Mouse (Mus musculus): Measurements from ENCODE around the gene Sar1a. TPM values are rescaled to one million over a fixed set of nuclear protein-coding genes. Genes with fewer than 3 reads are reported as not detected.

Gene Sar1a
- 395 TPM for polyA plus RNA-seq (2014; fragmentation: Illumina TruSeq; extraction: RNeasy Lipid Tissue Mini Kit (QIAGEN cat#74804); ENCODE audit: low read depth, low replicate concordance)

DNA sequence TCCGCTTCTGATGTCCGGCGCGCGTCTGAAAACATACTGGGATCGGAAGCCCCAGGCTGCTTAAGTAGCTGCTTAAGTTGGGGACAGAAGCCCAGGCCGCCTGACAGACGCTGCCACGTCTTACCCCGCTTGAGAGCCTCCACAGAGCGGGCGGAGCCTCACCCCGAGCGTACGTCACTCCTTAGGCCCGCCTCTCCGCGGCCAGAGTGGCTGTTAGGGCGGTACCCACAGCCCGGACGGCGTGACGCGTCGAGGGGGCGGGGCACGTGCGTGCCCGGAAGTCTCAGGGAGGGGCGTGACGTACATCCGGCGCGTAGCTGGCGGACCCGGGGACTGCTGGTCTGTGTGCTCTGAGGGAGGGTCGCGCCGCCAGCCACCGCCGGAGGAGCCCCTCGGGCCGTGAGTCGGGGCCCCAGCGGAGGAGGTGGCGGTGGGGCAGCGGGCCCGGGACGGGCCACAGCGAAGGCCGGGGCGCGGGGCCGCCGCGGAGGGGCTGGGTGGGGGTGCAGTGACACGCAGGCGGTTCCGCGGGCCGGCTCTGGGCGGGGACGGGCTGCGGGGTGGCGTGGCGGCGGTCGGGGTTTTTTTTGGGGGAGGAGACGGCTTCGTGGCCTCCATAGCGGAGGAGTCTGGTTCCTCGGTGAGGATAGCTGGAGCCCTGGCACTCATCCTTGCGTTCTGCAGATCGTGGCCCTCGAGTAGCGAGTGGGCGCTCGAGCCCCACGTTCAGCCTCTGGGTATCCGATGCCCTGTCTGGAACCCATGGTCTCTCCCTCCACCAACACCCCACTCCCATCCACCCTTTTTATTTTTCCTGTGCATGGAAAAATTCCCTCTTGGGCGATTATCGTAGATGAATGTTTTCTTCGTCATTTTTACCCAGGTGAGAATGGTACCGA, at the start of gene Sar1a:
Gene Sar1a, plus strand, starts transcription at position 285 of the 899 bp plus-strand sequence.

DNA sequence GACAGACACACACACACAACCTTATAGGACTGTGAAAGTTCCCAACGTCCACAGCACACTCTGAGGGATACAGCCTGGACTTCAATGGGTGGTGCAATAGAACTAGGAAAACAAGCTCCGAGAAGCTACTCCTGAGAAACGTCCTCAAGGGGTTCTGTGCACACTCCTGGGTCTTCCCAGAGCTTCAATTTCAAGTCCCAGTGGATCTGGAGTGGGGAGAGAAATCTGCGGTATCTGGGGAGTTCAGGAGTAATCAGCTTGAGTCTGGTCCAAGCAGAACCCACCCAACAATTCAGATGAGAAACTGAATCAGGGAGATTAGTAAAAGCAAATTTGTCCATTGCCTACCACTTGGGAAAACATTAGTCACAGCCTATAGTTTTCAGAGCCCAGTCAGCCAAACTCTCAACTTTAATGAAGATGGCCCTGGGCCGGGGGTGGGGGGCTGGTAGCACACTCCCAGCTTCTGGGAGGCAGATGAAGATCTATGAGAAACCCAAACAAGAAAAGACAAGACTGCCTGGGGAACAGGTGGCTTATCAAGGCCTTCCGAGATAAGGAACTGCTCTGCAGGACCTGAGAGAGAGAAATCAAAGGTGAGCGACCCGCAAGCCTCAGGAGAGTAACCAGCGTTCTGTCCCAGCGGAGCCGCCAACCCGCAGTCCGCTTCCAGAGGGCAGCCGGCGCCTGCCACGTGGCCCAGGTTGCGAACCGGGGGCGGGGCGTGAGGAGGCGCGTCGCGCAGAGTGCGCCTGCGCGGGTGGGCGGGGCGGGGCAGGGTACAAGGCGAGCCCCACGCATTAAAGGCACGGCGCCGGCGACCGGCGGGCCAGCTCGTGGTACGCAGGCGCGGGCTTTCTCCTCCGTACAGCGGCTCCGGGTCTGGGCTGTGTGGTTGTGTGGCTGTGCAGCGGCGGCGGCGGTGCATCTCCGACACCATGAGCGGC, 32.0 kb upstream of the Sar1a start, which contains the start of gene Ppa1:
Gene Ppa1, plus strand, starts transcription at position 763 of the 947 bp plus-strand sequence.

DNA sequence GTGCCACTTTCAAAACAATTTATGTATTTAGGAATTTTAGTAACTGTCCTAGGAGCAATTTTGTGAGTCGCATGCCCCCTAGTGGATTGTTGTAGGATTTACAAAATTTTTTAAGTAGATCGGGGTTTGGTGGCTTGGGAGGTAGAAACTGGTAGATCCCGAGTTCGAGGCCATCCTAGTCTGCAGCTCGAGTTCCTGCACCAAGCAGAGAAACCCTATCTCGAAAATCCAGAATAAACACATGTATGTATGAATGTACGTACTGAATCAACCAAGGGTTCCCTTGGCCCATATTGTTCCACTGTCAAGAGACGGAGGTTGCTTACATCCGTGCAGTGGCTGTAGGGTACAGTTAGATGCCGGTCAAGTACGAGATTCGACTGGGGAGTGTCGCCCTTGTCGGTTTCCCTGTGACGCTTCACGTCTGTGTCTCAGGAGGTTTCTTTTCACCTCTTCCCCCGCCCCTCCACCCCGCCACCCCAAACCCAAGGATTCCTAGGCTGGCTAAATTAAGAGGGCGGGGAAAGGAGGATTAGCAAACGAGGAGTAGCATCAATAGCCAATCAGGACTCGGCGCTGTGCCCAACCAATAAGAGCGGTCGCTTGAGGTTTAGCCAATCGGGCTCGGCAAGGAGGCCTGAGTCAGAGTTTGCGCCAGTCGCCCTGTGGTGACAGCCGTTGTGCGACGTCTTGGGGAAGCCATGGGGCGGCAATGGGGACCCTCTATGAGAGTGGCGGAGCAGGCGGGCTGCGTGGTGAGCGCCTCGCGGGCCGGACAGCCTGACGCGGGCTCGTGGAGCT, 15.0 kb downstream of the Sar1a start, which contains the start of gene Tysnd1:
Gene Tysnd1, plus strand, starts transcription at position 645 of the 801 bp plus-strand sequence.

DNA sequence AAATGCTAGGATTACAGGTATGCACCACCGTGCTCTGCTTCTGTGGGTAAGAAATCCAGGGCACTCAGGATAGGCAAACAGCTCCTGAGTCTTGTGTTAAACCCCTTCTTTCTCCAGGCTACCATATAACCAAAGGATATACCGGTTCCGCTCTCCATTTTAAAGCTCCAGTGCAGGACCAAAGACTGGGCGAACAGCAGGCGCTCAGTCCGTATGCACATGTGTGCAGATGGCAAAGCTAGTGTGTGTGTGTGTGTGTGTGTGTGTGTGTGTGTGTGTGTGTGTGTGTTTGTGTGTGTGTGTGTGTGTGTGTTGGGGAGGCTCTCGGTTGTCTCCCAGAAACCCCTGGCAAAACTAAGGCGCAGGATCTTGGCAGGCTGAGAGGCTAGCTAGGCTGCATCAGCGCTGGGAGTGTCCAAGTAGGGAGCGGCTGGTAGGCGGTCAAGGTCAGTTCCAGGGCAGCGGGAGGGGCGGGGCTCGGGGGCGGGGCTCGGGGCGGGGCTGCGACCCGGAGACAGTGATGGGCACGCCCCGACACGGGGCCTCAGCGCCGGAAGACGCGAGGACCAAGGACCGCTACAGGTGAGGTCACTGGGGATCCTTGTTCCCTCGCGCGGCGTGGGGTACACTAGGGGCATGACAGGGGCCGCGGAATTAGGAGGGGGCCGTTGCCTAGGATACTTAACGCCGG, 34.8 kb downstream of the Sar1a start, which contains the start of gene Aifm2:
Gene Aifm2, plus strand, starts transcription at position 493 of the 691 bp plus-strand sequence.

Other genes with a start within 250 kb of the Sar1a start
- 31.4 TPM for gene Eif4ebp2, start 227.6 kb upstream of the Sar1a start, polyA plus RNA-seq (2014; fragmentation: Illumina TruSeq; extraction: RNeasy Lipid Tissue Mini Kit (QIAGEN cat#74804); ENCODE audit: low read depth, low replicate concordance)
- gene Lrrc20, start 204.5 kb upstream of the Sar1a start, polyA plus RNA-seq (2014; fragmentation: Illumina TruSeq; extraction: RNeasy Lipid Tissue Mini Kit (QIAGEN cat#74804); ENCODE audit: low read depth, low replicate concordance) = 9.4 TPM
- not detected for gene Npffr1, start 84.8 kb upstream of the Sar1a start, polyA plus RNA-seq (2014; fragmentation: Illumina TruSeq; extraction: RNeasy Lipid Tissue Mini Kit (QIAGEN cat#74804); ENCODE audit: low read depth, low replicate concordance)
- gene Ppa1, start 31.7 kb upstream of the Sar1a start, polyA plus RNA-seq (2014; fragmentation: Illumina TruSeq; extraction: RNeasy Lipid Tissue Mini Kit (QIAGEN cat#74804); ENCODE audit: low read depth, low replicate concordance) = 166 TPM
- gene Tysnd1, start 15.2 kb downstream of the Sar1a start, polyA plus RNA-seq (2014; fragmentation: Illumina TruSeq; extraction: RNeasy Lipid Tissue Mini Kit (QIAGEN cat#74804); ENCODE audit: low read depth, low replicate concordance) = 5.5 TPM
- gene Aifm2, start 35.0 kb downstream of the Sar1a start, polyA plus RNA-seq (2014; fragmentation: Illumina TruSeq; extraction: RNeasy Lipid Tissue Mini Kit (QIAGEN cat#74804); ENCODE audit: low read depth, low replicate concordance) = 106 TPM
- 10.5 TPM for gene H2afy2, start 103.8 kb downstream of the Sar1a start, polyA plus RNA-seq (2014; fragmentation: Illumina TruSeq; extraction: RNeasy Lipid Tissue Mini Kit (QIAGEN cat#74804); ENCODE audit: low read depth, low replicate concordance)

All from adrenal gland, adult 10 weeks (tissue).